Mouse (Mus musculus) adipose tissue, adult 10 weeks (tissue): ENCODE data around the gene Castor2. TPM values are rescaled to one million over a fixed set of nuclear protein-coding genes. Genes with fewer than 3 reads are reported as not detected.

Experiments
- polyA plus RNA-seq: library from polyadenylated mRNA; stranded (reverse); fragments of 350-450 nt; fragmentation: Illumina TruSeq; extraction: RNeasy Lipid Tissue Mini Kit (QIAGEN cat#74804); gene quantifications from one replicate; pipeline ENCODE4 v1.2.3, GENCODE M21; 2014; ENCODE audit warnings: low read depth, low replicate concordance

Gene Castor2
- 9.5 TPM for polyA plus RNA-seq

GRCm38 (mm10) chr5:134099496-134100211 is at the start of gene Castor2:
Castor2 (plus strand) TSS chr5:134099711.

GRCm38 (mm10) chr5:134176169-134176881 is 76.8 kb downstream of the Castor2 start, which contains the start of gene Rcc1l:
Rcc1l (minus strand) TSS chr5:134176774.

GRCm38 (mm10) chr5:134183880-134184808 is 84.6 kb downstream of the Castor2 start, which contains the start of gene Gtf2ird2:
Gtf2ird2 (plus strand) TSS chr5:134184019.

Other genes with a start within 250 kb of the Castor2 start
- gene Rcc1l, start 77.1 kb downstream of the Castor2 start, polyA plus RNA-seq, result 20.5 TPM
- gene Gtf2ird2, start 84.3 kb downstream of the Castor2 start, polyA plus RNA-seq, result 8.4 TPM
- 13.7 TPM for gene Ncf1, start 129.9 kb downstream of the Castor2 start, polyA plus RNA-seq
- gene Gtf2i, start 215.0 kb downstream of the Castor2 start, polyA plus RNA-seq, result 121 TPM